ENCODE assay signal across 9 mouse cellular contexts in the genomic region with DNA sequence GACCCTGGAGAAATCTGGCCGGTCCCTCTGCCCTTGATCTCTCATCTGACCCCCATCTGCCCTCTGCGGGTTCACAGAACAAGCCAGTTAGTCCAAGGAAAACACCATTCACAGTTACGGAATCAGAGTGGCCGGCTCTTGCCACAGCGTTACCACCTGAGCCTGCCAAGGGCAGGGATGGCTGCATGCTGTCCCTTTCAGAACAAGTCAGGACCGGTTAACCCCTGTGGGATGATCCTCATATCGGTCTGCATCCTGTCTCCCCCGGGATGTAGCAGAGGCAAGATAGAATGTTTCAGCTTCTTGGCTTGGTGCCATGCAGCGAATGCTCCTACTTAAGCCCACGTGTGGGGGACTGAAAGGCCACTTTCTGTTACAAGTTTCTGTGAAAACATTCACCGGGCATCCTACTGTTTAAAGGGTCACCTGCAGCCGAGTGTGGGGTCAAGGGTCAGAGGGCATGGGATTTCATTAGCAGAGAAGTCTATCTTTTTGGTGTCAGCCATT. TPM values are rescaled to one million over a fixed set of nuclear protein-coding genes. Genes with fewer than 3 reads are reported as not detected.
DNase-seq lines count a peak whose midpoint lies in the region; ATAC-seq and TF ChIP-seq lines count a peak whose summit lies in the region.
"Had no signal": no experiment of that assay in that cellular context is flagged by ENCODE, and none has a peak within 500 bp of the region (broad histone marks: within the 10 kb centered on the region; RNA-seq: fewer than 3 reads in every experiment).

No protein-coding gene starts in this region.

- peaks cover 21% of the 10 kb centered on the region for H3K36me3 ChIP-seq in ES-Bruce4 (ENCODE audit: control insufficient read depth, insufficient read depth, low read length, poor library complexity, severe bottlenecking)
- peaks cover 3% of the 10 kb centered on the region; the same call in 1 of the 2 replicates for H3K36me3 ChIP-seq in hindbrain, embryonic 16.5 days (ENCODE audit: control insufficient read depth, insufficient read depth, low read length)
- H3K36me3 ChIP-seq in liver, adult 2 months (ENCODE audit: control insufficient read depth, insufficient read depth, low read length), result peaks cover 10% of the 10 kb centered on the region; the same call in 1 of the 2 replicates

- H3K27ac ChIP-seq in ES-Bruce4 (ENCODE audit: insufficient read depth, low read length), result 0 out of 2 replicates have a peak overlapping the region, but pooled peaks have one; percentile 21
- no peak overlapping the region for H3K27ac ChIP-seq in hindbrain, embryonic 16.5 days (ENCODE audit: low read depth, low read length)
- peak overlapping the region; percentile 75 for H3K27ac ChIP-seq in liver, adult 2 months (replicated peaks; ENCODE audit: insufficient read depth, low read depth, low read length)

- no peak for ATAC-seq in hindbrain, embryonic 16.5 days
- no peak for ATAC-seq in megakaryocyte progenitor cell, adult 5-6 weeks (replicated peaks; ENCODE audit: poor library complexity)

- H3K9ac ChIP-seq in ES-Bruce4 (ENCODE audit: low read depth, poor library complexity, severe bottlenecking), result no peak overlapping the region; the same call in 1 of the 2 replicates
- H3K9ac ChIP-seq in hindbrain, embryonic 16.5 days (ENCODE audit: low read depth, low read length), result no peak overlapping the region
- H3K9ac ChIP-seq in liver, adult 2 months (ENCODE audit: low read depth, low read length), result peak overlapping the region; percentile 46; the same call in 1 of the 2 replicates

- peak overlapping the region; percentile 92; the same call in 1 of the 2 replicates for H3K4me2 ChIP-seq in hindbrain, embryonic 16.5 days (ENCODE audit: low read length)

- no peak for TF ChIP-seq CTCF in ES-Bruce4 (IDR thresholded peaks at IDR 0.05; ENCODE audit: low read depth, low read length)
- TF ChIP-seq CTCF in liver, adult 2 months (IDR thresholded peaks at IDR 0.05; ENCODE audit: low read depth, low read length), result no peak

- H3K9me3 ChIP-seq in ES-Bruce4 (replicated peaks; ENCODE audit: control insufficient read depth, insufficient read depth, low read length, poor library complexity, severe bottlenecking), result no peaks in the 10 kb centered on the region
- H3K9me3 ChIP-seq in hindbrain, embryonic 16.5 days (ENCODE audit: control insufficient read depth, low read length), result no peaks in the 10 kb centered on the region

- WGBS in hindbrain, embryonic 16.5 days, result 12% methylated on average over 12 of the region's 12 CpGs
- WGBS in liver, adult 2 months, result 9% methylated on average over 12 of the region's 12 CpGs

- no peak for TF ChIP-seq POLR2A in ES-Bruce4 (IDR thresholded peaks at IDR 0.05; ENCODE audit: insufficient read depth, low read length)
- no peak for TF ChIP-seq POLR2A in liver, adult 2 months (IDR thresholded peaks at IDR 0.05; ENCODE audit: extremely low read depth, insufficient read depth, low read length)

- peak overlapping the region; percentile 47 for H3K4me3 ChIP-seq in ES-Bruce4 (ENCODE audit: low read depth, low read length)
- H3K4me3 ChIP-seq in hindbrain, embryonic 16.5 days (ENCODE audit: low read length), result no peak overlapping the region
- no peak overlapping the region for H3K4me3 ChIP-seq in liver, adult 2 months (ENCODE audit: insufficient read depth, low read depth, low read length)

- peaks cover 10% of the 10 kb centered on the region for H3K4me1 ChIP-seq in ES-Bruce4 (ENCODE audit: control insufficient read depth, insufficient read depth, low read length)
- H3K4me1 ChIP-seq in hindbrain, embryonic 16.5 days (ENCODE audit: control insufficient read depth, insufficient read depth, low read depth, low read length), result peaks cover 14% of the 10 kb centered on the region
- H3K4me1 ChIP-seq in liver, adult 2 months (ENCODE audit: control insufficient read depth, insufficient read depth, low read length), result peaks cover 14% of the 10 kb centered on the region

- TF ChIP-seq EP300 in ES-Bruce4 (IDR thresholded peaks at IDR 0.05; ENCODE audit: insufficient read depth, low read depth, low read length), result no peak

- peak; percentile 72 for DNase-seq in ZHBTc4 (ENCODE audit: low read depth, low spot score)
- peak; percentile 93 for DNase-seq in liver, adult 2 months (ENCODE audit: extremely low read depth, low read depth, low spot score)
- no peak for DNase-seq in left cerebral cortex, adult 18-20 months (ENCODE audit: low spot score in 2 of 2)
- no peak for DNase-seq in right cerebral cortex, postnatal 25 days
- no peak for DNase-seq in left cerebral cortex, adult 9 months (ENCODE audit: low spot score in 2 of 2)

- no peaks in the 10 kb centered on the region for H3K27me3 ChIP-seq in ES-Bruce4 (ENCODE audit: control insufficient read depth, insufficient read depth, low read length, poor library complexity, severe bottlenecking)
- H3K27me3 ChIP-seq in hindbrain, embryonic 16.5 days (replicated peaks; ENCODE audit: control insufficient read depth, insufficient read depth, low read length), result peaks cover 18% of the 10 kb centered on the region
- H3K27me3 ChIP-seq in liver, adult 2 months (ENCODE audit: control insufficient read depth, insufficient read depth, low read length), result no peaks in the 10 kb centered on the region

- 0 out of 2 replicates have a peak, but pooled peaks cover 3% of the 10 kb centered on the region for H3K79me2 ChIP-seq in liver, adult 2 months (ENCODE audit: control insufficient read depth, insufficient read depth, low read length)

RNA-seq across cellular contexts. Expression of a gene that starts 2.8 kb away (rescaled TPM):
- polyA plus RNA-seq in ES-Bruce4 (2011; ENCODE audit: insufficient read depth, insufficient read length, low read depth, missing spikeins), result 15.8 and 18.2 TPM in 2 replicates
- polyA plus RNA-seq in hindbrain, embryonic 16.5 days (2015; fragmentation: Nextera tagmentation; extraction: Ambion mirVana), result 3.1 and 3.7 TPM in 2 replicates
- 5.1 and 7.2 TPM in 2 replicates for total RNA-seq in liver, adult 2 months (2014; rRNA removed)
- 13.7 and 19.8 TPM in 2 replicates for polyA plus RNA-seq in liver, adult 2 months (2012; rRNA removed)
- total RNA-seq in left cerebral cortex, adult 18-20 months (2021), result 10 to 100 TPM; 68.0 to 88.0 TPM
- not detected in 2 replicates for total RNA-seq in megakaryocyte progenitor cell, adult 5-6 weeks (2015)
- total RNA-seq in megakaryocyte progenitor cell, adult 5-6 weeks (2017), result not detected in 2 replicates
- total RNA-seq: neutrophil, adult 5-6 weeks had no signal

Comparison
In these comparisons a context has a peak if more than half of its experiments do, and no peak if none do; other contexts are left out.
1. DNase-seq: peak in ZHBTc4 (single experiment) and liver, adult 2 months (single experiment); none in left cerebral cortex, adult 18-20 months (0 of 2), right cerebral cortex, postnatal 25 days (single experiment) and left cerebral cortex, adult 9 months (0 of 2).